Mouse (Mus musculus) forebrain, embryonic 16.5 days (tissue): Measurements from ENCODE around the gene Pigx. TPM values are rescaled to one million over a fixed set of nuclear protein-coding genes. Genes with fewer than 3 reads are reported as not detected.
"Not testable (repeated sequence)": the region's sequence is repeated elsewhere in the genome, so short reads cannot be mapped to it uniquely, and the experiment has no call there.

Source experiments
- ATAC-seq: fragments of 200-750 bp; cut with Nextera tagmentation; 2 replicates; pipeline ENCODE4 v1.8.0; 2017; ENCODE audit warnings: mild to moderate bottlenecking, moderate library complexity
- H3K27ac ChIP-seq: fragments of 300-500 bp; sonication (generic); 2 replicates; pipeline ENCODE4 v1.5.1; 2014; ENCODE audit warnings: low read length, control low read depth
- H3K27me3 ChIP-seq: fragments of 300-500 bp; sonication (generic); replicated peaks from 2 replicates; pipeline ENCODE4 v1.6.1; 2014; ENCODE audit warnings: low read length; ENCODE audit not compliant: control insufficient read depth, insufficient read depth
- H3K36me3 ChIP-seq: fragments of 300-500 bp; sonication (generic); 2 replicates; pipeline ENCODE4 v1.6.1; 2014; ENCODE audit not compliant: control insufficient read depth, insufficient read depth
- H3K4me1 ChIP-seq: fragments of 300-500 bp; sonication (generic); replicated peaks from 2 replicates; pipeline ENCODE4 v1.6.1; 2014; ENCODE audit warnings: low read length; ENCODE audit not compliant: control insufficient read depth, insufficient read depth
- H3K4me2 ChIP-seq: fragments of 300-500 bp; sonication (generic); 2 replicates; pipeline ENCODE4 v1.6.1; 2014; ENCODE audit warnings: mild to moderate bottlenecking, low read length, control low read depth
- H3K4me3 ChIP-seq: fragments of 300-500 bp; sonication (generic); replicated peaks from 2 replicates; pipeline ENCODE4 v1.5.1; 2014; ENCODE audit warnings: mild to moderate bottlenecking, low read length, control low read depth
- H3K9ac ChIP-seq: fragments of 300-500 bp; sonication (generic); replicated peaks from 2 replicates; pipeline ENCODE4 v1.6.1; 2014; ENCODE audit warnings: low read depth, low read length, control low read depth
- H3K9me3 ChIP-seq: fragments of 300-500 bp; sonication (generic); 2 replicates; pipeline ENCODE4 v1.6.1; 2016; ENCODE audit warnings: low read length; ENCODE audit not compliant: control insufficient read depth
- WGBS: fragments of 180-500 bp; shearing (Covaris S2); extraction: QIAGEN DNeasy Blood & Tissue Kit; methylation state at CpG from one replicate; pipeline ENCODE4 v1.1.7; 2014; 5-methylcytosine and 5-hydroxymethylcytosine counted together
- polyA plus RNA-seq: library from polyadenylated mRNA; unstranded; fragments of >200 nt; fragmentation: Nextera tagmentation; extraction: Ambion mirVana; gene quantifications from 2 replicates; pipeline ENCODE4 v1.2.1, GENCODE M21; 2015

The Pigx gene
- polyA plus RNA-seq, 1 experiment from 2014 or later, result 122 TPM

- Histone ChIP-seq H3K9ac (no peak overlapping the region), H3K9me3 (no peaks in the 10 kb centered on the region), H3K27me3 (no peaks in the 10 kb centered on the region), H3K27ac (no peak overlapping the region), H3K4me2 (no peak overlapping the region), H3K36me3 (peaks cover 26% of the 10 kb centered on the region), H3K4me1 (no peaks in the 10 kb centered on the region), H3K4me3 (no peak overlapping the region)
- WGBS, result 95% methylated on average over 7 of the region's 7 CpGs
- no peak for ATAC-seq
These were observed 8.1 kb downstream of the Pigx start for GRCm38 (mm10) chr16:32091466-32091865.

GRCm38 (mm10) chr16:32087629-32088443 lies 11.7 kb downstream of the Pigx start:
- 91% methylated on average over 17 of the region's 17 CpGs for WGBS
- H3K27me3 ChIP-seq, result no peaks in the 10 kb centered on the region
- peaks cover 33% of the 10 kb centered on the region for H3K36me3 ChIP-seq
- no peaks in the 10 kb centered on the region for H3K4me1 ChIP-seq
- H3K9me3 ChIP-seq, result no peaks in the 10 kb centered on the region
- no peak overlapping the region for H3K27ac ChIP-seq
- H3K4me3 ChIP-seq, result no peak overlapping the region
- H3K4me2 ChIP-seq, result no peak overlapping the region
- no peak for ATAC-seq
- H3K9ac ChIP-seq, result no peak overlapping the region

- H3K36me3 ChIP-seq, result no peaks in the 10 kb centered on the region; the same call in 1 of the 2 replicates
- peak within 1 kb of the TSS; percentile 89 for H3K27ac ChIP-seq
- peak within 1 kb of the TSS; percentile 94 for H3K9ac ChIP-seq
- H3K4me1 ChIP-seq, result peaks cover 21% of the 10 kb centered on the region
- H3K9me3 ChIP-seq, result no peaks in the 10 kb centered on the region
- ATAC-seq, result peak; percentile 97
- H3K4me2 ChIP-seq, result peak within 1 kb of the TSS; percentile 60
- no peaks in the 10 kb centered on the region for H3K27me3 ChIP-seq
- peak within 1 kb of the TSS; percentile 97 for H3K4me3 ChIP-seq
- WGBS, result under 1% methylated on average over 46 of the region's 60 CpGs
These were observed 20.5 kb downstream of the Pigx start, which contains the start of gene Pak2 for GRCm38 (mm10) chr16:32078991-32079511. Gene Pak2, minus strand, starts transcription at chr16:32079342.

- peak overlapping the region; percentile 94 for H3K9ac ChIP-seq
- peak overlapping the region; percentile 89 for H3K27ac ChIP-seq
- ATAC-seq, result no peak
- H3K4me3 ChIP-seq, result peak overlapping the region; percentile 97
- peak overlapping the region; percentile 60 for H3K4me2 ChIP-seq
- no peaks in the 10 kb centered on the region for H3K9me3 ChIP-seq
- WGBS, result under 1% methylated on average over 30 of the region's 30 CpGs
- H3K27me3 ChIP-seq, result no peaks in the 10 kb centered on the region
- H3K4me1 ChIP-seq, result peaks cover 21% of the 10 kb centered on the region
- no peaks in the 10 kb centered on the region for H3K36me3 ChIP-seq
These were observed 21.0 kb downstream of the Pigx start for GRCm38 (mm10) chr16:32078408-32078990.

GRCm38 (mm10) chr16:32077648-32078407 lies 21.7 kb downstream of the Pigx start:
- 5% methylated on average over 13 of the region's 13 CpGs for WGBS
- no peak overlapping the region for H3K27ac ChIP-seq
- H3K36me3 ChIP-seq, result no peaks in the 10 kb centered on the region
- peak overlapping the region; percentile 60 for H3K4me2 ChIP-seq
- 0 out of 2 replicates have a peak overlapping the region, but pooled peaks have one; percentile 19 for H3K9ac ChIP-seq
- no peaks in the 10 kb centered on the region for H3K27me3 ChIP-seq
- H3K4me1 ChIP-seq, result peaks cover 21% of the 10 kb centered on the region
- no peak for ATAC-seq
- H3K4me3 ChIP-seq, result peak overlapping the region; percentile 97
- H3K9me3 ChIP-seq, result no peaks in the 10 kb centered on the region

- 48% methylated on average over 3 of the region's 3 CpGs for WGBS
- no peaks in the 10 kb centered on the region for H3K36me3 ChIP-seq
- H3K9ac ChIP-seq, result no peak overlapping the region
- H3K9me3 ChIP-seq, result no peaks in the 10 kb centered on the region
- ATAC-seq, result no peak
- no peaks in the 10 kb centered on the region for H3K27me3 ChIP-seq
- no peak overlapping the region for H3K4me3 ChIP-seq
- no peak overlapping the region for H3K27ac ChIP-seq
- peaks cover 24% of the 10 kb centered on the region for H3K4me1 ChIP-seq
- H3K4me2 ChIP-seq, result peak overlapping the region; percentile 6; the same call in 1 of the 2 replicates
These were observed 23.1 kb downstream of the Pigx start for GRCm38 (mm10) chr16:32076406-32076805.

GRCm38 (mm10) chr16:32075762-32076161 lies 23.8 kb downstream of the Pigx start:
- H3K4me3 ChIP-seq, result no peak overlapping the region
- peaks cover 24% of the 10 kb centered on the region for H3K4me1 ChIP-seq
- ATAC-seq, result no peak
- H3K4me2 ChIP-seq, result no peak overlapping the region
- H3K9ac ChIP-seq, result no peak overlapping the region
- no peaks in the 10 kb centered on the region for H3K9me3 ChIP-seq
- WGBS, result 47% methylated on average over 1 of the region's 1 CpGs
- no peak overlapping the region for H3K27ac ChIP-seq
- no peaks in the 10 kb centered on the region for H3K36me3 ChIP-seq
- H3K27me3 ChIP-seq, result no peaks in the 10 kb centered on the region

GRCm38 (mm10) chr16:32070070-32070469 lies 29.5 kb downstream of the Pigx start:
- H3K27ac ChIP-seq, H3K4me1 ChIP-seq, H3K4me3 ChIP-seq, H3K4me2 ChIP-seq, ATAC-seq, H3K36me3 ChIP-seq, H3K9ac ChIP-seq, H3K9me3 ChIP-seq, H3K27me3 ChIP-seq: not testable (repeated sequence)
- WGBS, result 84% methylated on average over 3 of the region's 4 CpGs
